Mouse (Mus musculus): ENCODE measurements around the gene Zfp661.

Zfp661 gene

GRCm38 (mm10) chr2:127551078-127551477, 35.8 kb downstream of the Zfp661 start:
- no peak for DNase-seq (ENCODE audit: low spot score in 2 of 2)

GRCm38 (mm10) chr2:127550446-127550845, 36.4 kb downstream of the Zfp661 start:
- no peak for DNase-seq (ENCODE audit: low spot score in 2 of 2)

- no peak for DNase-seq (ENCODE audit: low spot score in 2 of 2)
Observed at GRCm38 (mm10) chr2:127549711-127550110, 37.2 kb downstream of the Zfp661 start.

GRCm38 (mm10) chr2:127548342-127549074, 38.4 kb downstream of the Zfp661 start:
- no peak for DNase-seq (ENCODE audit: low spot score in 2 of 2)

- no peak for DNase-seq (ENCODE audit: low spot score in 2 of 2)
Observed at GRCm38 (mm10) chr2:127541697-127542096, 45.2 kb downstream of the Zfp661 start.

- no peak for DNase-seq (ENCODE audit: low spot score in 2 of 2)
Observed at GRCm38 (mm10) chr2:127541185-127541584, 45.7 kb downstream of the Zfp661 start, which contains the start of gene Prom2. Gene Prom2 (minus strand): TSS chr2:127541467.

- no peak for DNase-seq (ENCODE audit: low spot score in 2 of 2)
Observed at GRCm38 (mm10) chr2:127539494-127539893, 47.4 kb downstream of the Zfp661 start.

- DNase-seq (ENCODE audit: low spot score in 2 of 2): no peak
Observed at GRCm38 (mm10) chr2:127537548-127537947, 49.3 kb downstream of the Zfp661 start.

GRCm38 (mm10) chr2:127535363-127535762, 51.5 kb downstream of the Zfp661 start:
- no peak for DNase-seq (ENCODE audit: low spot score in 2 of 2)

- no peak for DNase-seq (ENCODE audit: low spot score in 2 of 2)
Observed at GRCm38 (mm10) chr2:127532379-127532778, 54.5 kb downstream of the Zfp661 start.

GRCm38 (mm10) chr2:127531592-127531991, 55.3 kb downstream of the Zfp661 start:
- no peak for DNase-seq (ENCODE audit: low spot score in 2 of 2)

GRCm38 (mm10) chr2:127530418-127530817, 56.5 kb downstream of the Zfp661 start:
- no peak for DNase-seq (ENCODE audit: low spot score in 2 of 2)

- no peak for DNase-seq (ENCODE audit: low spot score in 2 of 2)
Observed at GRCm38 (mm10) chr2:127525004-127525775, 61.7 kb downstream of the Zfp661 start.

Data from spleen, postnatal 36 days (tissue).